Mouse (Mus musculus): Measurements from ENCODE around the gene Mapk1.

- TF ChIP-seq CTCF (conservative IDR thresholded peaks at IDR 0.05; ENCODE audit: low read length) = no peak
- no peak for TF ChIP-seq NANOG (IDR thresholded peaks at IDR 0.05; ENCODE audit: borderline replicate concordance, low read length)
Observed at GRCm38 (mm10) chr16:16983534-16984422, 596 bp downstream of the Mapk1 start.

Measured in E14TG2a.4 (cell line).